Comparison of ENCODE assay signal across 8 mouse cellular contexts in genomic region chr7:3275455-3276170, GRCm38 (mm10). TPM values are rescaled to one million over a fixed set of nuclear protein-coding genes. Genes with fewer than 3 reads are reported as not detected.
A peak's percentile ranks its signal among the peaks of the same experiment; 100 is the strongest.
DNase-seq lines count a peak whose midpoint lies in the region; ATAC-seq and TF ChIP-seq lines count a peak whose summit lies in the region.
"Had no signal": no experiment of that assay in that cellular context is flagged by ENCODE, and none has a peak within 500 bp of the region (broad histone marks: within the 10 kb centered on the region; RNA-seq: fewer than 3 reads in every experiment).

No protein-coding gene starts in this region.

- H3K36me3 ChIP-seq in C2C12 (ENCODE audit: control insufficient read depth, insufficient read depth) = no peaks in the 10 kb centered on the region
- no peaks in the 10 kb centered on the region for H3K36me3 ChIP-seq in heart, embryonic 13.5 days
- no peaks in the 10 kb centered on the region for H3K36me3 ChIP-seq in liver, postnatal 0 days (replicated peaks; ENCODE audit: insufficient read depth, low read length)

- H3K4me3 ChIP-seq in C2C12 (ENCODE audit: insufficient read depth, poor library complexity, severe bottlenecking) = peak overlapping the region; percentile 27
- no peak overlapping the region for H3K4me3 ChIP-seq in heart, embryonic 13.5 days
- H3K4me3 ChIP-seq in liver, postnatal 0 days (ENCODE audit: low read depth, low read length) = no peak overlapping the region

- peaks cover 2% of the 10 kb centered on the region for H3K79me3 ChIP-seq in C2C12 (ENCODE audit: low read depth)

- peak overlapping the region; percentile 34 for H3ac ChIP-seq in C2C12 (ENCODE audit: control insufficient read depth, insufficient read length, low read depth)

- peaks cover 7% of the 10 kb centered on the region for H3K4me1 ChIP-seq in heart, embryonic 13.5 days
- 0 out of 2 replicates have a peak, but pooled peaks cover 3% of the 10 kb centered on the region for H3K4me1 ChIP-seq in liver, postnatal 0 days (ENCODE audit: insufficient read depth)

- peak overlapping the region; percentile 77 for H3K27ac ChIP-seq in heart, embryonic 13.5 days (replicated peaks)
- H3K27ac ChIP-seq in liver, postnatal 0 days (ENCODE audit: low read depth) = peak overlapping the region; percentile 74

- no peak overlapping the region for H3K4me2 ChIP-seq in heart, embryonic 13.5 days
- H3K4me2 ChIP-seq in liver, postnatal 0 days (ENCODE audit: low read depth, low read length) = 0 out of 2 replicates have a peak overlapping the region, but pooled peaks have one; percentile 18

- ATAC-seq in heart, embryonic 13.5 days (ENCODE audit: extremely low read depth, insufficient number of reproducible peaks, low FRiP score, low TSS enrichment) = no peak
- peak; percentile 44 for ATAC-seq in liver, postnatal 0 days

- peak; percentile 20; the same call in 1 of the 2 replicates for TF ChIP-seq EP300 in liver, postnatal 0 days (IDR thresholded peaks at IDR 0.05; ENCODE audit: low read depth)

- DNase-seq in 3134 (ENCODE audit: extremely low read depth, insufficient read length, low spot score) = peak; percentile 63
- DNase-seq in liver, postnatal 0 days = no peak
- no peak for DNase-seq in layer of hippocampus, postnatal 10 days (ENCODE audit: low spot score in 2 of 2)
- DNase-seq in left cerebral cortex, adult 8-10 months (ENCODE audit: low spot score in 2 of 2) = no peak
- DNase-seq in right cerebral cortex, adult 18-20 months = no peak
- DNase-seq: layer of hippocampus, postnatal 36 days had no signal

- H3K27me3 ChIP-seq in C2C12 (ENCODE audit: control insufficient read depth, insufficient read depth, insufficient read length) = no peaks in the 10 kb centered on the region
- H3K27me3 ChIP-seq in heart, embryonic 13.5 days (replicated peaks) = no peaks in the 10 kb centered on the region
- no peaks in the 10 kb centered on the region for H3K27me3 ChIP-seq in liver, postnatal 0 days (ENCODE audit: insufficient read depth, low read length)

- no peaks in the 10 kb centered on the region for H3K9me3 ChIP-seq in heart, embryonic 13.5 days
- H3K9me3 ChIP-seq in liver, postnatal 0 days (ENCODE audit: low read length) = no peaks in the 10 kb centered on the region

- peaks cover 10% of the 10 kb centered on the region for H3K79me2 ChIP-seq in C2C12 (ENCODE audit: control insufficient read depth, insufficient read depth)

- TF ChIP-seq CTCF in C2C12 (IDR thresholded peaks at IDR 0.05; ENCODE audit: control insufficient read depth, insufficient read depth, insufficient read length) = no peak
- TF ChIP-seq CTCF in liver, postnatal 0 days (IDR thresholded peaks at IDR 0.05; ENCODE audit: low read depth) = no peak

- 33% methylated on average over 6 of the region's 6 CpGs for WGBS in heart, embryonic 13.5 days
- 40% methylated on average over 6 of the region's 6 CpGs for WGBS in liver, postnatal 0 days (ENCODE audit: insufficient replicate concordance)

- no peak overlapping the region for H3K9ac ChIP-seq in heart, embryonic 13.5 days
- no peak overlapping the region for H3K9ac ChIP-seq in liver, postnatal 0 days (replicated peaks)

TF ChIP-seq in C2C12, 6 proteins besides CTCF, POLR2A, EP300 and RAD21:
- TF ChIP-seq CEBPB (IDR thresholded peaks at IDR 0.05; ENCODE audit: low read depth) = peak; percentile 56
- no peak for TF ChIP-seq MYOD1 (IDR thresholded peaks at IDR 0.05; ENCODE audit: control insufficient read depth, insufficient read length, low read depth)

RNA-seq across cellular contexts. Expression of gene Myadm, which starts 13.3 kb away (rescaled TPM):
- polyA plus RNA-seq in C2C12 (2012; fragmentation: generic; extraction: Trizol) = 157 TPM
- polyA plus RNA-seq in heart, embryonic 13.5 days (2015; fragmentation: Nextera tagmentation; extraction: Ambion mirVana) = 159 and 162 TPM in 2 replicates
- 38.6 and 40.7 TPM in 2 replicates for polyA plus RNA-seq in liver, postnatal 0 days (2015; fragmentation: Nextera tagmentation; extraction: Ambion mirVana)
- total RNA-seq in layer of hippocampus, postnatal 10 days (2021) = 10 to 100 TPM; 89.7 to 91.6 TPM
- 10 to 100 TPM; 42.1 to 50.5 (median 47.1) TPM for total RNA-seq in left cerebral cortex, adult 8-10 months (2022)

RNA-seq across cellular contexts. Expression of gene Prkcg, which starts 13.4 kb away (rescaled TPM):
- 0.40 TPM for polyA plus RNA-seq in C2C12 (2012; fragmentation: generic; extraction: Trizol)
- 0.04 and 0.13 TPM in 2 replicates for polyA plus RNA-seq in heart, embryonic 13.5 days (2015; fragmentation: Nextera tagmentation; extraction: Ambion mirVana)
- polyA plus RNA-seq in liver, postnatal 0 days (2015; fragmentation: Nextera tagmentation; extraction: Ambion mirVana) = 0.04 and 0.09 TPM in 2 replicates
- total RNA-seq in layer of hippocampus, postnatal 10 days (2021) = 100 to 1,000 TPM; 448 to 472 TPM
- total RNA-seq in left cerebral cortex, adult 8-10 months (2022) = 100 to 1,000 TPM; 228 to 253 (median 241) TPM

RNA-seq across cellular contexts. Expression of gene Nlrp12, which starts 26.1 kb away (rescaled TPM):
- polyA plus RNA-seq in C2C12 (2012; fragmentation: generic; extraction: Trizol) = 0.01 TPM
- polyA plus RNA-seq in heart, embryonic 13.5 days (2015; fragmentation: Nextera tagmentation; extraction: Ambion mirVana) = not detected in 2 replicates
- 4.2 and 5.1 TPM in 2 replicates for polyA plus RNA-seq in liver, postnatal 0 days (2015; fragmentation: Nextera tagmentation; extraction: Ambion mirVana)
- total RNA-seq in layer of hippocampus, postnatal 10 days (2021) = under 1 TPM; 0.11 to 0.18 TPM
- total RNA-seq in left cerebral cortex, adult 8-10 months (2022) = not detected

RNA-seq across cellular contexts. Expression of gene Cacng7, which starts 57.1 kb away (rescaled TPM):
- 1.1 TPM for polyA plus RNA-seq in C2C12 (2012; fragmentation: generic; extraction: Trizol)
- polyA plus RNA-seq in heart, embryonic 13.5 days (2015; fragmentation: Nextera tagmentation; extraction: Ambion mirVana) = 0.19 and 0.51 TPM in 2 replicates
- polyA plus RNA-seq in liver, postnatal 0 days (2015; fragmentation: Nextera tagmentation; extraction: Ambion mirVana) = 0.12 and 0.13 TPM in 2 replicates
- total RNA-seq in layer of hippocampus, postnatal 10 days (2021) = 100 to 1,000 TPM; 114 to 119 TPM
- 100 to 1,000 TPM; 173 to 194 (median 181) TPM for total RNA-seq in left cerebral cortex, adult 8-10 months (2022)
